Mouse (Mus musculus): ENCODE measurements around the gene Mrps17. TPM values are rescaled to one million over a fixed set of nuclear protein-coding genes. Genes with fewer than 3 reads are reported as not detected.
"Not testable (repeated sequence)": the region's sequence is repeated elsewhere in the genome, so short reads cannot be mapped to it uniquely, and the experiment has no call there.

The Mrps17 gene
- 205 and 223 TPM in 2 replicates for polyA plus RNA-seq (2015; fragmentation: Nextera tagmentation; extraction: Ambion mirVana)

DNA sequence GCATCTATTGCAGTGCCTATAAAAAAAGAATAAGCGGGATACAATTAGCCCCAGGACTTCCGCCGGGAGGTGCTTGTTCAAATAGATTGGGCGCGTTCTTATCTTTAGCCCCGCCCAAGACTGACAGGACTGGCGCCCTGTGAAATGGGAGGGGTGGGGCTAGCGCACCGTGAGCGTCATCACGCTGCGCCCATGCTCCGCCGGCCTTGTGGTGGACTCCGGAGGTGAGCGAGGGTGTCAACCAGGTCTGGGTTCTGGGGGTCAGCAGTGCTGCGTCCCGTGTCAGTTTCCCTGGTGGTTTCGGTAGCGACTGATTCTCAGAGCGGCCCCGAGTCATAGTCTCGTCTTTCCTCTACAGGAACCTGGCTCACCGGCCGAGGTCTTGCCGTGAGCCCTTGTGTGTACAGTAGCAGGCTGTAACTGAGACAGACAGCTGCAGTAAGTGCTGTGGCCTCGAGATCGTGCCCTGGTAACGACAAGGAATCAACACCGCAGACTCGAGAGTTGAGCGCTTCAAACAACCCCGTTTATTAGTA lies at the start of gene Mrps17:
Gene Mrps17 (plus strand): TSS at position 172 of the 536 bp plus-strand sequence.
- H3K36me3 ChIP-seq: peaks cover 39% of the 10 kb centered on the region
- H3K4me1 ChIP-seq: peaks cover 8% of the 10 kb centered on the region
- peak within 1 kb of the TSS; percentile 89 for H3K9ac ChIP-seq
- peak; percentile 88 for ATAC-seq (ENCODE audit: insufficient number of reproducible peaks, insufficient read depth, low FRiP score, low TSS enrichment, low read depth)
- H3K27me3 ChIP-seq: peaks cover 6% of the 10 kb centered on the region; the same call in 1 of the 2 replicates
- peak within 1 kb of the TSS; percentile 85 for H3K4me3 ChIP-seq
- under 1% methylated on average over 33 of the region's 33 CpGs for WGBS
- no peaks in the 10 kb centered on the region for H3K9me3 ChIP-seq
- no peak within 1 kb of the TSS; the same call in 1 of the 2 replicates for H3K27ac ChIP-seq
- peak within 1 kb of the TSS; percentile 85 for H3K4me2 ChIP-seq

DNA sequence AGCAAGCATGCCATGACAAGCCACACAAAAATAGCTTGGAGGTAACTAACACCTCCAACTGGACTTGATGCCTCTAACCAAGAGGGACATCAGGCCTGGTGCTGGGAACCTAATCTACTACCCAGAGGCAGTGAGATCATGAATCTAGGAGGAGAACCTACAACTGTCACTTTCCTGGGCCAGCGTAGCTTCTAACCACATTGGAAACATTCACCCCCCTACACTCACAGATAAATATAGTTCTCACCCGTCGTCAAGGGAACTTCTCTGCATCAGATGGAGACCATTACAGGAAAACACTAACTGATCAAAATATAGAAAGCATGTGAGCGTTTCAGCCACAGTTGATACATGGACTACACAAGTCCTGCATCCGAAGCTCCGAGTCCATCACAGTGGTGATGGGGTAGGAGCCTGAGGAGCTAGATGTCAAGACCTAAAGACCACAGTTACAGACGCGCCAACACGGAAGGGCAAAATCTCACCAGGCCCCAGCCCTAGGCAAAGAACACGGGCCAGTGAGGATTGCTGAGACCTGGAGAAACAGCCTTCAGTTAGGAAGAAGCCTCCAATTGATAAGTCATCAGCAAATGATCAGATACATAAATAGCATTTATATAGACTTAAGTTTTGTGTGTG lies 48.9 kb upstream of the Mrps17 start:
- ATAC-seq (ENCODE audit: insufficient number of reproducible peaks, insufficient read depth, low FRiP score, low TSS enrichment, low read depth): no peak
- no peak overlapping the region for H3K9ac ChIP-seq
- no peak overlapping the region for H3K27ac ChIP-seq
- H3K9me3 ChIP-seq: no peaks in the 10 kb centered on the region
- H3K4me1 ChIP-seq: peaks cover 9% of the 10 kb centered on the region
- no peak overlapping the region for H3K4me2 ChIP-seq
- H3K27me3 ChIP-seq: no peaks in the 10 kb centered on the region
- WGBS: 91% methylated on average over 10 of the region's 10 CpGs
- no peak overlapping the region for H3K4me3 ChIP-seq
- H3K36me3 ChIP-seq: no peaks in the 10 kb centered on the region

DNA sequence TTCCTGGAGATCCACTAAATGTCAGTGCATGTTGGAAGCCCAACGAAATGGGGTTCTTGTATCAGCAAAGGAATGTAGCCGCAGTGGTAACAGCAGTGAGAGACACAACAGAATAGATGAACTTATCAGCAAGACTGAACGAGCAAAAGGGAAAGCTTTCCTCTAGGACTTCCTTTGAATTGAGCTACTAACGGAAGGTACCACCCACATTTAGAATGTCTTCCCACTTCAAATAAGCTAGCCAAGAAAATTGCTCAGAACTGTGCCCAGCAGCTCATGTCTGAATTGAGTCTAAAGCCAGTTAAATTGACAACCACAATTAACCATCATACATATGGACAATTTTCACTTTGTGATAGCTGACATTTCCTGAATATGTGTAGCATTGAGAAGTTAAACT lies 47.4 kb upstream of the Mrps17 start:
- 89% methylated on average over 4 of the region's 4 CpGs for whole genome bisulfite sequencing
- no peak overlapping the region for H3K4me2 ChIP-seq
- ATAC-seq (ENCODE audit: insufficient number of reproducible peaks, insufficient read depth, low FRiP score, low TSS enrichment, low read depth): no peak

DNA sequence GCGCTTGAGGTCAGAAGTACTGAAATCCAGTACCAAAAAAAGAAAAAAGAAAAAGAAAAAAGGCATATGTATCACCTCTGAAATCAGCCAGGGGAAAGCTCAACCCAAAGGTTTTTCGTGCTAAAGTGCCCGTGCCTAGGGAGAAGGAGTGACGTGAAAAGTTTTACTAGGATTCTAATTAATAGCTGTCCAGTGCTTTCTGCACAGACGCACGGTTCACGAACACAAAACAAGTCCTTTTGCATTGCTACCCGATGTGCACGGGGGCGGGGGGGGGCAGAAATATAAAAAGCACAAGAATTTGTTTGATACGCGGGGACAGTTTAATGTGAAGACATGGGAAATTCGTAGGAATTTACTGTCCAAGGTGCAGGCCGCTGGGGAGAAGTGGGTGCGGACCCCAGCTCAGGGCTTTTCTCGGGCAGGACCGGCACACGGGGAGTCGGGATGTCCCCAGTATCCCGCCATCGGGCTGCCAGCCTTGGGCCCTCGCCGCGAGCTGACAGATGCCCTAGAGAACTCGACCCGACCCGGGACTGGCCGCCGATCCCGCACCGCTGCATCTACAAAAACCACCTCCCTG lies 45.8 kb upstream of the Mrps17 start:
- Histone ChIP-seq H3K9ac (peak overlapping the region; percentile 95), H3K36me3 (no peaks in the 10 kb centered on the region), H3K4me1 (peaks cover 9% of the 10 kb centered on the region), H3K9me3 (peaks cover 4% of the 10 kb centered on the region; the same call in 1 of the 2 replicates), H3K4me3 (peak overlapping the region; percentile 82), H3K27me3 (no peaks in the 10 kb centered on the region), H3K27ac (peak overlapping the region; percentile 57; the same call in 1 of the 2 replicates), H3K4me2 (peak overlapping the region; percentile 79)
- WGBS: under 1% methylated on average over 31 of the region's 31 CpGs
- ATAC-seq (ENCODE audit: insufficient number of reproducible peaks, insufficient read depth, low FRiP score, low TSS enrichment, low read depth): peak; percentile 52; the same call in 1 of the 2 replicates

More for the DNA sequence above, 47.4 kb upstream of the Mrps17 start:
- H3K9ac ChIP-seq: no peak overlapping the region
- no peaks in the 10 kb centered on the region for H3K27me3 ChIP-seq
- H3K36me3 ChIP-seq: no peaks in the 10 kb centered on the region
- H3K4me1 ChIP-seq: peaks cover 9% of the 10 kb centered on the region
- H3K27ac ChIP-seq: no peak overlapping the region
- no peaks in the 10 kb centered on the region for H3K9me3 ChIP-seq
- no peak overlapping the region for H3K4me3 ChIP-seq

DNA sequence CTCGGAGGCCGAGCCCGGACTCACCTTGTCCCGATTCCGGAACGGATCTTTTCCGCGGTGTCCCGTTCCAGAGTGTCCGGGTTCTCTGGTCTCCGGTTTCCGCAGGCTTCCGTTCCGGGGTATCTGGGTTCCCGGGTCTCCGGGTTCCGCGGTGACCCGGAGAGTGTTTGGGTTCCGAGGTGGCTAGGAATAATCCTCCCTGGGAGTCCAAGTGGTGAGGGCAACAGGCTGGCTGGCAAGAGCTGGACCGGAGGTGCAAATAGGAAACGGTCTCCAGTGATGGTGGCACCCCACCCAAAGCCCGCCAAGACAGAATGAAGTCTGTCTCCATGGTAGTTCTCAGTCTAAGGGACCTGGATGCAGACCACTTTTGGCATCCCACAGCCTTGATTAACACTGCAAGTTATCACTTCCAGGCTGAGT lies 45.2 kb upstream of the Mrps17 start, which contains the start of gene Zfp11:
Gene Zfp11 (minus strand): TSS at position 64 of the 423 bp plus-strand sequence.
- H3K9me3 ChIP-seq: peaks cover 5% of the 10 kb centered on the region; the same call in 1 of the 2 replicates
- peak; percentile 64; the same call in 1 of the 2 replicates for ATAC-seq (ENCODE audit: insufficient number of reproducible peaks, insufficient read depth, low FRiP score, low TSS enrichment, low read depth)
- peaks cover 9% of the 10 kb centered on the region for H3K4me1 ChIP-seq
- H3K27ac ChIP-seq: peak within 1 kb of the TSS; percentile 57; the same call in 1 of the 2 replicates
- no peaks in the 10 kb centered on the region for H3K27me3 ChIP-seq
- under 1% methylated on average over 23 of the region's 23 CpGs for WGBS
- peak within 1 kb of the TSS; percentile 79 for H3K4me2 ChIP-seq
- H3K9ac ChIP-seq: peak within 1 kb of the TSS; percentile 95
- peak within 1 kb of the TSS; percentile 82 for H3K4me3 ChIP-seq
- H3K36me3 ChIP-seq: no peaks in the 10 kb centered on the region

GRCm38 (mm10) chr5:129685141-129685540 lies 30.2 kb upstream of the Mrps17 start:
- WGBS: 96% methylated on average over 5 of the region's 5 CpGs
- not testable (repeated sequence) for H3K27me3 ChIP-seq; ATAC-seq (ENCODE audit: insufficient number of reproducible peaks, insufficient read depth, low FRiP score, low TSS enrichment, low read depth)

GRCm38 (mm10) chr5:129687621-129688020 lies 27.7 kb upstream of the Mrps17 start:
- no peaks in the 10 kb centered on the region for H3K4me1 ChIP-seq
- 0 out of 2 replicates have a peak, but pooled peaks cover 2% of the 10 kb centered on the region for H3K27me3 ChIP-seq
- no peak overlapping the region for H3K4me2 ChIP-seq
- no peak overlapping the region for H3K27ac ChIP-seq
- no peaks in the 10 kb centered on the region for H3K36me3 ChIP-seq
- no peak overlapping the region for H3K4me3 ChIP-seq
- no peak for ATAC-seq (ENCODE audit: insufficient number of reproducible peaks, insufficient read depth, low FRiP score, low TSS enrichment, low read depth)
- H3K9me3 ChIP-seq: no peaks in the 10 kb centered on the region
- WGBS: 86% methylated on average over 7 of the region's 7 CpGs
- no peak overlapping the region for H3K9ac ChIP-seq

More at GRCm38 (mm10) chr5:129685141-129685540, 30.2 kb upstream of the Mrps17 start:
- H3K9me3 ChIP-seq, H3K4me2 ChIP-seq, H3K9ac ChIP-seq, H3K4me3 ChIP-seq, H3K36me3 ChIP-seq, H3K4me1 ChIP-seq, H3K27ac ChIP-seq: not testable (repeated sequence)

GRCm38 (mm10) chr5:129690528-129690927 lies 24.8 kb upstream of the Mrps17 start:
- H3K4me3 ChIP-seq: no peak overlapping the region
- no peak overlapping the region for H3K9ac ChIP-seq
- no peak for ATAC-seq (ENCODE audit: insufficient number of reproducible peaks, insufficient read depth, low FRiP score, low TSS enrichment, low read depth)

GRCm38 (mm10) chr5:129700506-129700905 lies 14.8 kb upstream of the Mrps17 start:
- WGBS: 31% methylated on average over 2 of the region's 2 CpGs
- Histone ChIP-seq H3K9me3 (no peaks in the 10 kb centered on the region), H3K4me1 (no peaks in the 10 kb centered on the region), H3K4me2 (peak overlapping the region; percentile 33), H3K27me3 (peaks cover 20% of the 10 kb centered on the region), H3K36me3 (no peaks in the 10 kb centered on the region), H3K9ac (no peak overlapping the region), H3K4me3 (peak overlapping the region; percentile 14), H3K27ac (no peak overlapping the region)
- no peak for ATAC-seq (ENCODE audit: insufficient number of reproducible peaks, insufficient read depth, low FRiP score, low TSS enrichment, low read depth)

More at GRCm38 (mm10) chr5:129690528-129690927, 24.8 kb upstream of the Mrps17 start:
- Histone ChIP-seq H3K4me2 (no peak overlapping the region), H3K27me3 (no peaks in the 10 kb centered on the region), H3K36me3 (no peaks in the 10 kb centered on the region), H3K27ac (no peak overlapping the region), H3K9me3 (no peaks in the 10 kb centered on the region), H3K4me1 (no peaks in the 10 kb centered on the region)
- WGBS: 55% methylated on average over 3 of the region's 3 CpGs

DNA sequence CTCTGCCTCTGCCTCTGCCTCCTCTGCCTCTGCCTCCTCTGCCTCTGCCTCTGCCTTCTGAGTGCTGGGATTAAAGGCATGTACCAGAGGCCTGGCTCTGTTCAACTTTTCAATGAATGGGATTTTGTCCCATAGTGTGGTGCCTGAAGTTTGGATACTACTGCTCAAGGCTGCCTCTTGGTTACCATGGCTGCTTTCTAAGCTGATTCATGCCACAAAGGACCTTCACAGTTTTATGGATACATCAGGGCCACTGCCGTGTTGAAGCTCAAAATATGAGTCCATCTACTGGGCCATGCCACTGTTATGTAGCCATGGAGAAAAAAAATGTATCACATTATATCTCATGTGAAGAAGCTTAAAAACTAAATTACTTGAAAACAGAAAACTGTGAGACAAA lies 13.6 kb upstream of the Mrps17 start:
- Histone ChIP-seq H3K9ac (no peak overlapping the region), H3K9me3 (no peaks in the 10 kb centered on the region), H3K27ac (no peak overlapping the region), H3K4me1 (no peaks in the 10 kb centered on the region), H3K36me3 (no peaks in the 10 kb centered on the region), H3K4me3 (no peak overlapping the region), H3K27me3 (peaks cover 18% of the 10 kb centered on the region), H3K4me2 (no peak overlapping the region)
- ATAC-seq (ENCODE audit: insufficient number of reproducible peaks, insufficient read depth, low FRiP score, low TSS enrichment, low read depth): no peak
- 84% methylated on average over 1 of the region's 1 CpGs for WGBS

DNA sequence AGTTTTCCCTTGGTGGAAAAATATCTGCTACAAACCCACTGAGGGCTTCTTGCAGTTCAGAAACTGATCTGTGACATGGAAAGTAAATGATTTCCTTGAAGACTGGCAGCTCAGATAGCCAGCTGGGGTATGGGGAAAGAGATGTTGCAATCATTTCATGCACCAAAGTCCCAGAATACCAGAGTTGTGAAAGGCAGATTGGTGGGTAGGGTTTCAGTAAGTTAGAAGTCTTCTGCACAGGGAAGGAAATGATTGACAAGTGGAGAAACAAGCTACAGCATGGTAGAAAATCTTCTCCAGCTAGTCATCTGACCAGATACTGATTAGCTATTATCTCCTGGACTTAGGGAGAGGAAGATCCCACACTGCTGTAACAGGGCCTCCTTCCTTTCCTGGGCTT lies 11.9 kb upstream of the Mrps17 start:
- Histone ChIP-seq H3K27ac (no peak overlapping the region), H3K9me3 (no peaks in the 10 kb centered on the region), H3K4me1 (no peaks in the 10 kb centered on the region), H3K4me2 (no peak overlapping the region), H3K36me3 (no peaks in the 10 kb centered on the region), H3K9ac (no peak overlapping the region), H3K27me3 (peaks cover 18% of the 10 kb centered on the region), H3K4me3 (no peak overlapping the region)
- no peak for ATAC-seq (ENCODE audit: insufficient number of reproducible peaks, insufficient read depth, low FRiP score, low TSS enrichment, low read depth)
